Mouse (Mus musculus) hindbrain, embryonic 12.5 days (tissue): ENCODE results near the gene Rbpms2. TPM values are rescaled to one million over a fixed set of nuclear protein-coding genes. Genes with fewer than 3 reads are reported as not detected.
"Not testable (repeated sequence)": the region's sequence is repeated elsewhere in the genome, so short reads cannot be mapped to it uniquely, and the experiment has no call there.

Experiments
- ATAC-seq: fragments of 200-750 bp; cut with Nextera tagmentation; 2 replicates; pipeline ENCODE4 v1.8.0; 2017; ENCODE audit warnings: moderate TSS enrichment; ENCODE audit not compliant: low FRiP score
- H3K27ac ChIP-seq: fragments of 300-500 bp; sonication (generic); 2 replicates; pipeline ENCODE4 v1.5.1; 2016; ENCODE audit warnings: mild to moderate bottlenecking
- H3K27me3 ChIP-seq: fragments of 300-500 bp; sonication (generic); 2 replicates; pipeline ENCODE4 v1.6.1; 2016; ENCODE audit warnings: mild to moderate bottlenecking
- H3K36me3 ChIP-seq: fragments of 300-500 bp; sonication (generic); 2 replicates; pipeline ENCODE4 v1.6.1; 2016; ENCODE audit warnings: mild to moderate bottlenecking
- H3K4me1 ChIP-seq: fragments of 300-500 bp; sonication (generic); 2 replicates; pipeline ENCODE4 v1.6.1; 2016
- H3K4me2 ChIP-seq: fragments of 300-500 bp; sonication (generic); replicated peaks from 2 replicates; pipeline ENCODE4 v1.6.1; 2016; ENCODE audit warnings: mild to moderate bottlenecking
- H3K4me3 ChIP-seq: fragments of 300-500 bp; sonication (generic); 2 replicates; pipeline ENCODE4 v1.5.1; 2016; ENCODE audit warnings: mild to moderate bottlenecking
- H3K9ac ChIP-seq: fragments of 300-500 bp; sonication (generic); 2 replicates; pipeline ENCODE4 v1.6.1; 2016; ENCODE audit warnings: mild to moderate bottlenecking, moderate library complexity
- H3K9me3 ChIP-seq: fragments of 300-500 bp; sonication (generic); replicated peaks from 2 replicates; pipeline ENCODE4 v1.6.1; 2016; ENCODE audit warnings: mild to moderate bottlenecking
- WGBS: fragments of 180-500 bp; shearing (Covaris S2); methylation state at CpG from one replicate; pipeline ENCODE4 v1.1.7; 2016; 5-methylcytosine and 5-hydroxymethylcytosine counted together
- polyA plus RNA-seq: library from polyadenylated mRNA; unstranded; fragments of >200 nt; fragmentation: Nextera tagmentation; extraction: Ambion mirVana; gene quantifications from 2 replicates; pipeline ENCODE4 v1.2.1, GENCODE M21; 2016

Gene Rbpms2
- polyA plus RNA-seq, 1 experiment from 2014 or later, result 15.0 TPM

DNA sequence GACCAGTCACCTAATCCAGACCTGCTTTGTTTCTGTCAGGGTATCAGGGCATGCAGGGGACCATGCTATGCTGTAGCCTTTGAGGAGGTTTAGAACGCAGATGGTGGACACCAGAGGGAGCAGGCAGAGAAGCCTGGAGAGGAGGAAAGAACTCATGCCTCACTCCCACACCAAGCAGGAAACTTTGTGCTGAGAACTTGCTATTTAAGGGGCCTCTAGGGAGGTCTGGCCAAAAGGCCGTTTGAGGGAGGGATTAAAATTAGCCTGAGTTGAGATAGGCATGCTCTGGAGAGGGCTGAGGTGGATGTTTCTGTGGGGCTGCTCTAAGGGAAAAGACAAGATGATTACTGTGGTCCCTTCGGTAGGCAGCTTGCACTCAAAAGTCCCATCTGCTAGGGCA is 16.5 kb downstream of the Rbpms2 start:
- ATAC-seq, result no peak
- WGBS, result 61% methylated on average over 3 of the region's 3 CpGs
- Histone ChIP-seq H3K9me3 (no peaks in the 10 kb centered on the region), H3K4me3 (no peak overlapping the region), H3K27ac (no peak overlapping the region), H3K4me2 (no peak overlapping the region), H3K9ac (no peak overlapping the region), H3K4me1 (peaks cover 7% of the 10 kb centered on the region; the same call in 1 of the 2 replicates), H3K27me3 (no peaks in the 10 kb centered on the region), H3K36me3 (no peaks in the 10 kb centered on the region)

DNA sequence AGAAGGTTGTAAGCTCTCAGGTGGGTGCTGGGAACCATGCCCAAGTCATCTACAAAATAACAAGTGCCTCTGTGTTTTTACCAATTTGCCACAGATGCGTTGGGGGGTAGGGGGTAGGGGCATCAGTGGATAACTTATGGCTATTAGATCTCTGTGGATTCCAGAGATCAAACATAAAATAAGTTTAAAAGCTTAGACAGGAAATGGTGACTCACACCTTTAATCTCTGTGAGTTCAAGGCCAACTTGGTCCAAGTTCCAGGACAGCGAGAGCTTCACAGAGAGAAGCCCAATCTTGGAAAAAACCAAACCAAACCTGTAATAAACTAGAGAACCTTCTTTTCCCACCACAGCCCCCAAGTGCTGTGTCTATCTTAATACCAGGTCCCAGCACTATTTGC is 17.3 kb downstream of the Rbpms2 start:
- Histone ChIP-seq H3K9me3 (no peaks in the 10 kb centered on the region), H3K27ac (no peak overlapping the region), H3K36me3 (no peaks in the 10 kb centered on the region), H3K27me3 (no peaks in the 10 kb centered on the region), H3K4me3 (no peak overlapping the region), H3K4me2 (no peak overlapping the region), H3K4me1 (peaks cover under 1% of the 10 kb centered on the region; the same call in 1 of the 2 replicates), H3K9ac (no peak overlapping the region)
- no peak for ATAC-seq
- 94% methylated on average over 2 of the region's 2 CpGs for WGBS

DNA sequence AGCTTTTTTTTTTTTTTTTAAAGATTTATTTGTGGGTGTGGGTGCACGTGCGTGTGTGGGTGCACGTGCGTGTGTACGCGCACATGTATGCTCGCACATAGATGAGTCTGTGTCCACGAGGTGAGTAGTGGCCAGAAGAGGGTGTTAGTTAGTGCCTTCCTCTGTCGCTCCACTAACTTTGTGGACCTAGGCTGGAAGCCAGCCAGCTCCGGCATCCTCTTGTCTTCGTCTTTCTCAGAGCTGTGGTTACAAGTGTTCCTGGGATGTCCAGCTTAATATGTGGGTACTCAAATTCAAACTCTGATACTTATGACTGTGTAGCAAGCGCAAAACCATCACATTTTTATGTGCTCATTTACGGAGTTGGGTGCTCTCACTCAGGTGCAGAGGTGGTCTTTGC is 19.3 kb downstream of the Rbpms2 start:
- no peaks in the 10 kb centered on the region; the same call in 1 of the 2 replicates for H3K4me1 ChIP-seq
- no peaks in the 10 kb centered on the region for H3K27me3 ChIP-seq
- H3K27ac ChIP-seq, result no peak overlapping the region
- WGBS, result 94% methylated on average over 13 of the region's 13 CpGs
- H3K9me3 ChIP-seq, result no peaks in the 10 kb centered on the region
- H3K9ac ChIP-seq, result no peak overlapping the region
- no peak overlapping the region for H3K4me3 ChIP-seq
- no peak for ATAC-seq
- H3K36me3 ChIP-seq, result no peaks in the 10 kb centered on the region
- no peak overlapping the region for H3K4me2 ChIP-seq

DNA sequence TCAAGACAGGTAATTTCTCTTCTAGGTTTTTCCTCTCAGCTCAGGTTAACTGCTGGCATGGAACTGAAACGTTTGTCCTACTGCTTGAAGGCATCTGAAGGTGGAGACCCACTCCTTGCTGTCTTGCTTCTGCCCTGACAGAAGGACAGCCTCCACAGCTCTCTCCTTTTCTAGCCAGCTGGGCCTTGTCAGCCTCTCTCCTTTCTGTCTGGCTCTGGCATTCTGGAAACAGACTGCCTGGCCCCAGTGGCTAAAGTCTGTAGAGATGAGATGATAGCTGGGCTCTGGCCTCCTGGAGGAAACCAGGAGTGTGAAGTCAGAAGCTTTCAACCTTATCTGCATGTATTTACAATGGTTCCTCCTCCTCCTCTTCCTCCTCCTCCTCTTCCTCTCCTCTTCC is 20.5 kb downstream of the Rbpms2 start:
- no peaks in the 10 kb centered on the region for H3K27me3 ChIP-seq
- no peaks in the 10 kb centered on the region for H3K9me3 ChIP-seq
- no peaks in the 10 kb centered on the region; the same call in 1 of the 2 replicates for H3K4me1 ChIP-seq
- 70% methylated on average over 1 of the region's 1 CpGs for WGBS
- no peak overlapping the region for H3K27ac ChIP-seq
- no peak overlapping the region for H3K4me2 ChIP-seq
- no peak overlapping the region for H3K4me3 ChIP-seq
- ATAC-seq, result no peak
- H3K36me3 ChIP-seq, result no peaks in the 10 kb centered on the region
- H3K9ac ChIP-seq, result no peak overlapping the region

DNA sequence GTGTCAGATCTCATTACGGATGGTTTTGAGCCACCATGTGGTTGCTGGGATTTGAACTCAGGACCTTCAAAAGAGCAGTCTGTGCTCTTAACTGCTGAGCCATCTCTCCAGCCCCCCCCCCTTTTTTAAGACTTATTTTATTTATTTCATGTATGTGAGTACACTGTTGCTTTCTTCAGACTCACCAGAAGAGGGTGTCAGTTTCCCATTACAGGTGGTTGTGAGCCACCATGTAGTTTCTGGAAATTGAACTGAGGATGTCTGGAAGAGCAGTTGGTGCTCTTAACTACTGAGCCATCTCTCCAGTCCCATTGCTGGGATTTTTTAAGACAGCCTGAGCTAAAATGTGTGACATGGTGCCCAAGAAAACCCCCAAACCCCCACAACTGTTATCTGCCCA is 22.5 kb downstream of the Rbpms2 start:
- not testable (repeated sequence) for ATAC-seq, H3K27me3 ChIP-seq, H3K4me2 ChIP-seq, H3K27ac ChIP-seq, H3K4me1 ChIP-seq, H3K36me3 ChIP-seq, H3K9me3 ChIP-seq, H3K9ac ChIP-seq, H3K4me3 ChIP-seq
- 91% methylated on average over 1 of the region's 1 CpGs for WGBS

DNA sequence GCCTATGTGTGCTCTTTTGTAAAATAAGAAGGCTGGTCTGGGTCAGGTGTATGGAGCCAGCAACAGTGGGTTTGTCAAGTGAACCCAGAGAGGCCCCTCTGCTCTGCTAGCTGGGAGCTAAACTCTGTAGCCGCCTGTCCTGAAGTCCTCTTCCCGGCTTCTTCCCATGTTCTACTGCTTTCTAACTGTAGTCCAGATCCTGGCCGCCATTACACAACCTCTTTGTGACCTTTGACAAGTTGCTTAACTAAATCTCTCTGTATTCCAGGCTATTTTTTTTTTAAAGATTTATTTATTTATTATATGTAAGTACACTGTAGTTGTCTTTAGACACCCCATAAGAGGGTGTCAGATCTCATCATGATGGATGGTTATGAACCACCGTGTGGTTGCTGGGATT is 24.3 kb downstream of the Rbpms2 start:
- no peak overlapping the region for H3K27ac ChIP-seq
- 95% methylated on average over 4 of the region's 4 CpGs for WGBS
- H3K27me3 ChIP-seq, result no peaks in the 10 kb centered on the region
- no peak for ATAC-seq
- H3K36me3 ChIP-seq, result no peaks in the 10 kb centered on the region
- H3K9me3 ChIP-seq, result no peaks in the 10 kb centered on the region
- no peak overlapping the region for H3K4me2 ChIP-seq
- H3K4me3 ChIP-seq, result no peak overlapping the region
- no peak overlapping the region for H3K9ac ChIP-seq
- H3K4me1 ChIP-seq, result no peaks in the 10 kb centered on the region; the same call in 1 of the 2 replicates

DNA sequence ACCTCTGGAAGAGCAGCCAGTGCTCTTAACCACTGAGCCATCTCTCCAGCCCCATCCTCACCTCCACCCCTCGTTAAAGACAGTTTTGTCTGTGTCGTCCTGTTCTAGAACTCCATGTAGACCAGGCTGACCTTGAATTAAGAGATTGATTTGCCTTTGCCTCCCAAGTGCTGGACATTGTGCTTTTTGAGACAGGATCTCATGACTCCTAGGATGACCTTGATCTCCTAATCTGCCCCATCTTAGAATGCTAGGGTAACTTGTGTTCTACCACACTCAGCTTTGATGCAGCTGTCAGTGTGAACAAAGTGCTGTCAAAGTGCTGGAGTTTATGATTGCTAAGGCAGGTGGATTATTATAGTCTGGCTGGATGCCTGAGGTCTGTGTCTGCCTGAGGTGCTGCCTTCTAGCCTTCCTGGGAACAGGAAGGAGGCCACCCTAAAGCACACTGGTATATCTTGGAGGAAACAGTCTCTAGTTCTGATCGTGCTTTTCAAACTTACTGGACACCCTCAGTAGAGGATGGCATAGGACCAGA is 25.3 kb downstream of the Rbpms2 start:
- Histone ChIP-seq H3K27me3 (no peaks in the 10 kb centered on the region), H3K4me1 (no peaks in the 10 kb centered on the region), H3K9ac (no peak overlapping the region), H3K4me2 (no peak overlapping the region), H3K36me3 (no peaks in the 10 kb centered on the region), H3K9me3 (no peaks in the 10 kb centered on the region), H3K4me3 (no peak overlapping the region), H3K27ac (no peak overlapping the region)
- ATAC-seq, result no peak
- WGBS, result 87% methylated on average over 3 of the region's 3 CpGs

DNA sequence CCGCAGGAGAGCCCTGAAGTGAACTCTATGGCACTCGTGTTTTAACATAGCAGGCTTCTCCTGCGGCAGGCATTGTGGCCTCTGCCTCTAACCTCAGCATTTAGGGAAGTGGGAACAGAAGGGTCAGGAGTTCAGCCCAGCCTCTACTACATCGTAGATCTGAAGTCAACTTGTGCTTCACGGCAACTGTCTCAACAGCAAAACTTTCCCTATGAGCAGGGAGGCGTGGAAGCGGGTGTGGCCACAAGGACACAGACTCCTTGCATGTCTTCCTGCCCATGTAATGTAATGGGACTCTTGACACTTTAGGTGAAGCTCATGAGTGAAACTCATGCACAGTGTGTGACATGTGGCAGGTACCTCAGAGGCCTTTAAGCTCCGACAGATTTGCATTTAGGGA is 26.1 kb downstream of the Rbpms2 start:
- H3K36me3 ChIP-seq, result no peaks in the 10 kb centered on the region
- H3K4me1 ChIP-seq, result no peaks in the 10 kb centered on the region
- no peak overlapping the region for H3K4me3 ChIP-seq
- H3K27ac ChIP-seq, result no peak overlapping the region
- 88% methylated on average over 8 of the region's 8 CpGs for WGBS
- H3K27me3 ChIP-seq, result no peaks in the 10 kb centered on the region
- H3K4me2 ChIP-seq, result no peak overlapping the region
- H3K9me3 ChIP-seq, result no peaks in the 10 kb centered on the region
- H3K9ac ChIP-seq, result no peak overlapping the region
- no peak for ATAC-seq

DNA sequence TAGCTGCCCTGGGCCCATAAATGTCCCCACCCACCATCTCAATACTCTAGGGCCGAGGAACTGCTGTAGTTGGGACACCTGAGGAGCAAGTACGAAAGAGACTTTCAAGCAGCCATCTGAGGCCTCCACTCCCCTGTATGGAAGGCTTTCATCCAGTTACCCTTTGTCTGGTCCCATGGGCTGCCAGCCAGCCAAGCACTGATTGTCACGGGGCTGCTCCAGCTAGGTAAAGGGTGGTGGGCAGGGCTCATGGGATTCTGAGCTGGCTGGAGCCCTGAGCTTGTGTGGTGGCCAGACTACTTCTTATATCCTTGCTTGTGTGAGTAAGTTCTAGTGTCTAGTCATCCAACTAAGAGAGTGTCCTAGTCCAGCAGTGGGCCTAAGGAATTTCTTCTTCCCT is 27.8 kb downstream of the Rbpms2 start:
- Histone ChIP-seq H3K4me1 (no peaks in the 10 kb centered on the region), H3K9me3 (no peaks in the 10 kb centered on the region), H3K36me3 (no peaks in the 10 kb centered on the region), H3K4me2 (no peak overlapping the region), H3K9ac (no peak overlapping the region), H3K27ac (no peak overlapping the region), H3K4me3 (no peak overlapping the region), H3K27me3 (no peaks in the 10 kb centered on the region)
- 77% methylated on average over 3 of the region's 3 CpGs for WGBS
- ATAC-seq, result no peak

DNA sequence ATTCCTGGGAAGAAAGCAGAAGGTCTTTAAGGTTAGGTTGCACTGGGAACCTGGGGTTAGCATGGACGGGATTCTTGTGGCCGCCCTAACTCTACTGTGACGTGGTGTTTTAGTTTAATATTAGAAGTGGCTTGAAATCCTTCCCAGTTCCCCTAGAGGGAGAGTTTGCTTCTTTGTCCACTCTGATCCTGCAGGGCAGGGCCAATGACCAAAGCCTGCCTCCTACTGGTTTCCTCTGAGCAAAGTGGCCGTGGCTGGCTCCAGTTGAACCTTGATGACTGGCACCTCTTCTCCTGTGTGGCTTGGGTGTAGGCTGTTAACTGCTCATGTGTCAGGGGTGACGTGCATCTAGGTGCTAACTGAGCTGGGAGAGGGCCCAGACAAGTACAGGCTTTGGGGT is 31.6 kb downstream of the Rbpms2 start:
- no peak overlapping the region for H3K27ac ChIP-seq
- 64% methylated on average over 5 of the region's 5 CpGs for WGBS
- H3K4me2 ChIP-seq, result no peak overlapping the region
- H3K36me3 ChIP-seq, result no peaks in the 10 kb centered on the region
- no peak for ATAC-seq
- no peaks in the 10 kb centered on the region for H3K27me3 ChIP-seq
- H3K9ac ChIP-seq, result no peak overlapping the region
- H3K4me1 ChIP-seq, result no peaks in the 10 kb centered on the region
- no peaks in the 10 kb centered on the region for H3K9me3 ChIP-seq
- no peak overlapping the region for H3K4me3 ChIP-seq

DNA sequence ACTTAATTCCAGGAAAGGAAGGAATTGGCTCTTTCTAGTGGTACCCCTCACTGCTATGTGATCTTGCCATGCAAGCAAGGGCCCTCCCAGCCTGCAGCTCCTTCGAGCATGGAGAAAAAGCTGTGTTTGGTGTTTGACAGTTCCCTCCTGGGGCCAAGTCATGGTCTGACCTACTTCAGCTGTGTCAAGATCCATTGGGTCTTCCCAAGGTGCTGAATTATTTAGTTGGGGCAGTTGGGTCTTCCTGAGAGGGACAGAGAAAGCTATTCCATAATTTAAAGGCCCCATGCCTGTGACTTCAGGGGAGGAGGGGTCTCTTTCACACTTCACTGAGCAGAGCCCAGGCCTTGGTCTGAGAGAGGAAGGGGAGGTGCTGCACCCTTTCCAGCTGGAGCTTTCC is 32.0 kb downstream of the Rbpms2 start:
- WGBS, result 64% methylated on average over 1 of the region's 1 CpGs
- H3K4me1 ChIP-seq, result no peaks in the 10 kb centered on the region
- no peak for ATAC-seq
- no peaks in the 10 kb centered on the region for H3K9me3 ChIP-seq
- no peaks in the 10 kb centered on the region for H3K36me3 ChIP-seq
- no peaks in the 10 kb centered on the region for H3K27me3 ChIP-seq
- H3K27ac ChIP-seq, result no peak overlapping the region
- no peak overlapping the region for H3K4me3 ChIP-seq
- H3K9ac ChIP-seq, result no peak overlapping the region
- no peak overlapping the region for H3K4me2 ChIP-seq

DNA sequence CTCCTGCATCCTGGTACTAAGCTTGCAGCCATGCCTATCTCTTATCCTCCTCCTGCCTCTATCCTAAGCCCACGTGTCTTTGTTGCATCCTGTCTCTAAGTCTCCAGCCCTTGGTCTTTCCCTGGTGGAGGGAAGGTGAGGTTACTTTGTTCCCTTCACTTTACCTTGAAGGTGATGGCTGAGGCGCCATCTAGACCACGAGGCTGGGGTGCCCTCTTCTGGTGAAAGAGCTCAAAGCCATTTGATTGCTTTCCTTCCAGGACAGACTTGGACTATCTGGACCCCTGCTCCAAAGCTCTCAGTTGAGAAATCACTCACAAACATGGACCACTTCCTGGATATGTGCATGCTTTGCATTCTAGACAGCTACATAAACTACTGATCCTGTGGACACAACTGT is 34.7 kb downstream of the Rbpms2 start:
- no peak overlapping the region for H3K9ac ChIP-seq
- H3K27ac ChIP-seq, result no peak overlapping the region
- H3K4me2 ChIP-seq, result no peak overlapping the region
- H3K4me3 ChIP-seq, result no peak overlapping the region
- H3K4me1 ChIP-seq, result no peaks in the 10 kb centered on the region
- no peaks in the 10 kb centered on the region for H3K27me3 ChIP-seq
- WGBS, result 4% methylated on average over 3 of the region's 3 CpGs
- H3K36me3 ChIP-seq, result no peaks in the 10 kb centered on the region
- no peak; the same call in 1 of the 2 replicates for ATAC-seq
- no peaks in the 10 kb centered on the region for H3K9me3 ChIP-seq

DNA sequence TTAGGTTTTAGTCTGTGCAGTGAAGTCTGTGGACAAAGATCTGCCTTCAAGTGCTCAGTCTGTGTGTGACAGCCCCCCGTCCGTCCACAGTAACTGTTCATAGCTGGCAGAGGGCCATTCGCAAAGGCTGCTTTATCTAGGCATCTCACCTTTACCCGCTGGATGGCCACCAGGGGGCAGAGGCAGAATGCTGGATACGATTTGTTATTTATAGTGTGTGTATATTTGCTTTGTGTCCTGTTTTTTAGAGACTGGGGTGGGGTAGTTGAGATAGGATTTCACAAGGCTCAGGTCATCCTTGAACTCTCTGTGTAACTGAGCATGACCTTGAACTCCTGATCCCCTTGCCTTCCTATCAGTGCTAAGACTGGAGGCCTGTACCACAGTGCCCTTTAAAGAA is 36.6 kb downstream of the Rbpms2 start:
- Histone ChIP-seq H3K4me3 (no peak overlapping the region), H3K9me3 (no peaks in the 10 kb centered on the region), H3K27ac (no peak overlapping the region), H3K9ac (no peak overlapping the region), H3K27me3 (no peaks in the 10 kb centered on the region), H3K4me1 (no peaks in the 10 kb centered on the region), H3K4me2 (no peak overlapping the region), H3K36me3 (no peaks in the 10 kb centered on the region)
- WGBS, result 28% methylated on average over 5 of the region's 5 CpGs
- no peak for ATAC-seq
